Mouse (Mus musculus) left cerebral cortex, adult 18-20 months (tissue): ENCODE measurements around the gene Pom121. TPM values are rescaled to one million over a fixed set of nuclear protein-coding genes. Genes with fewer than 3 reads are reported as not detected.
"Not testable (repeated sequence)": the region's sequence is repeated elsewhere in the genome, so short reads cannot be mapped to it uniquely, and the experiment has no call there.

Experiments used
- DNase-seq, 2 experiments: peaks; one replicate each; pipeline ENCODE4 v3.0.0; 2021 to 2022; ENCODE audit warnings: low spot score in 2 of 2, mixed read lengths in 1 of 2
- total RNA-seq, 2 experiments: library from RNA; stranded (reverse); gene quantifications; 2 replicates each; pipeline ENCODE4 v1.2.3; 2021

Pom121 gene
- total RNA-seq, 2 experiments from 2014 or later = 49.2 to 51.6 TPM

DNA sequence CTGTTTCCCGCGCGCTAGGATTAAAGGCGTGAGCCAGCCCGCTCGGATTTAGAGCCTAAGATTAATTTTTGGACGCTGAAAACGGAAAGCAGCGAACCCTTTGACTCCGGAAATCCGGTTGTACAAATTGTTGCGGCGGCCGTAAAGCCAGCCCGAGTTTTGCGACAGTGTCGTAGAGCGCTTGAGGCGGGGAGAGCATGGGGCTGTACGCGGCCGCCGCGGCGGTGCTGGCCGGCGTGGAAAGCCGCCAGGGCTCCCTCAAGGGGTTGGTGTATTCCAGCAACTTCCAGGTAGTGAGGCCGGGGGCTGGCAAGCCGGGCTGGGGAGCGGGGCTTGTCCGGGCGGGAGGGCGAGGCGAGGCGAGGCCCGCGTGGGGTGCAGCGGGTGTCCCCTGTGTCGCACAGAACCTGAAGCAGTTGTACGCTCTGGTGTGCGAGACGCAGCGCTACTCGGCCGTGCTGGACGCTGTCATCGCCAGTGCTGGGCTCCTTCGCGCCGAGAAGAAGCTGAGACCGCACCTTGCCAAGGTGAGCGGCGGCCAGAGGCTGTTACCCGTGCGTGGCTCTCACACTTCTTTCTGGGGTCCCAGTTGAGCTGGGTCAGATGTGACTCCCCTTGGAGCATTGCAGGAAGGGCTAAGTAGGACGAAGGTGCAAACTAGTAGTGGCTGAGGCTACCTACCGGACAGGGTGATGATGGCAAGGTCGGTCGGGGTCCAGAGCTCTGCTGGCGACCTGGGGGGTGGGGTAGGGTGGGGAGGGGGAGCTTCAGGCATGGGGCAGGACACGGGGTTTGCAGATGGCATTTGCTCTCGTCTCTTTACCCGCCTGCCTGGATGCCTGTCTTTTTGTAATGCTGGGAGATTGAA, 24.3 kb downstream of the Pom121 start, which contains the start of gene Nsun5:
Gene Nsun5 (plus strand): TSS at position 167 of the 868 bp plus-strand sequence.
- DNase-seq = peak; percentile 93 to 96

DNA sequence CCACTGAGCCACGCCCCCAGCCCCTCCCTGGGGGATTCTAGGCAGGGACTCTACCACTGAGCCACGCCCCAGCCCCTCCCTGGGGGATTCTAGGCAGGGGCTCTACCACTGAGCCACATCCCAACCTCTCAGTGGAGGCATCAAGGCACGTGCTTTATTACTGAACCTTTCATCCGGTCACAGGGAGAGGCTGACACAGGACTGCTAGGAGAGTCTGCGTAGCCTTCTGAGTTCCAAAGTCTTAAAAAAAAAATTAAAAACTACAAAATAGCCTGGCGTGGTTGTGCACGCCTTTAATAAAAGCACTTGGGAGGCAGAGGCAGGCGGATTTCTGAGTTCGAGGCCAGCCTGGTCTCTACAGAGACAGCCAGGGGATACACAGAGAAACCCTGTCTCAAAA, 25.1 kb downstream of the Pom121 start:
- not testable (repeated sequence) for DNase-seq

DNA sequence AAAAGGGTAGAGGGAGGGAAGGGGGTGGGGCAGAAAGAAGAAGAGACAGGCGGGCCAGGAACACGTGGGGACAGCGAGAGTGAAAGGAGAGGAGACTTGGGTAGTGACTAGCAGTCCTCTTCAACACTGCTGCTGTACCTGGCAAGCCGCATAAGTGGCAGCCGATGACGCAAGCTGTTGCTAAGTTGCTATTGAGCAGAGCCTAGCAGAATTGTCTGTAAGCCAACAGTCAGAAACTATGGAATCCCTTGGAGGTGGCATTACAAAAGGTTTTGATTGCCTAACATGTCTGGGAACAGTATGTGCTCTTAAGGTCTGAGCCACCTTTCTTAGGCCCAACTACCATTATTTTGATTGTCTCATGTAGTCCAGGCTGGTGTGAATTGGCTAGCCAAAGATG, 26.0 kb downstream of the Pom121 start:
- no peak for DNase-seq

DNA sequence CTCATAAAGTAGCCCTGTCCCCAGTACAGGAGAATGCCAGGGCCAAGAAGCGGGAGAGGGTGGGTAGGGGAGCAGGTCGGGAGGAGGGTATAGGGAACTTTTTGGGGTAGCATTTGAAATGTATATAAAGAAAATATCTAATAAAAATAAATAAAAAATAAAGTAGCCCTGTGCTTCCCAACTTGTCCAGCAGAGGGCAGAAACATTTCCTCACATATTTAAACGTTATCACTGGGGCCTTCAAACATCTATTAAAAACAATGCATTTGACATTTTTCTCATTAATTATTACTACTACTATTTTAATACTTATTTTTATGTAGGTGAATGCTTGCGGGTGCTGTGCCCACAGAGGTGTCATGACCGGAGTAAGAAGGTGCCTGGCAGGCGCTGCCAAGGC, 26.5 kb downstream of the Pom121 start:
- DNase-seq = no peak

DNA sequence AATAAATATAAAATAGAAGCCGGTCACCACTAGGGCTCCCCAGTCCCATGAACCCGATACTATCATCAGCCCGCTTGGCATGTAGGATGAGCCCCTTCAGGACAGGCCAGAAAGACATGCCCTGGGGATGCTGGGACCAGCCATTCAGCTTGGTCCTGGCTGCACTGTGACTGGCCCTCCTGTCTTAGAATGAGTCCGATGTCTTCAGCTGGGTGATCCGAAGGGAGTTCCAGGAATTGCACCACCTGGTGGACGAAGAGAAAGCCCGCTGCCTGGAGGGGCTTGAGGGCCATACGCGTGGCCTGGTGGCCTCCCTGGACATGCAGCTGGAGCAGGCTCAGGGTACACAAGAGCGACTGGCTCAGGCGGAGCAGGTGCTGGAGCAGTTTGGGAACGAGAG, 30.8 kb downstream of the Pom121 start:
- DNase-seq = no peak

DNA sequence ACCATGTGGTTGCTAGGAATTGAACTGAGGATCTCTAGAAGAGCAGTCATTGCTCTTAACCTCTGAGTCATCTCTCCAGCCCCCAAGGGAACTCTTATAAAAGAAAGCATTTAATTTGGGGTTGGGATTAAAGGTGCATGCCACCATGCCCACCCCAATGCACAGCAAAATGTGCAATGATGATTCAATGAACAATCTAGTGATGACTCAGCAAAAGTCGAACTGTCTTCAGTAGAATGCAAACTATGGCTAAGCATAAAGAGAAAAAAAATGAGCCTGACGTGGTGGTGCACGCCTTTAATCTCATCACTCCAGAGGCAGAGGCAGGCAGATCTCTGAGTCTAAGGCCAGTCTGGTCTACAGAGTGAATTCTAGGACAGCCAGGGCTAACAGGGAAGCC, 31.8 kb downstream of the Pom121 start:
- DNase-seq = no peak

DNA sequence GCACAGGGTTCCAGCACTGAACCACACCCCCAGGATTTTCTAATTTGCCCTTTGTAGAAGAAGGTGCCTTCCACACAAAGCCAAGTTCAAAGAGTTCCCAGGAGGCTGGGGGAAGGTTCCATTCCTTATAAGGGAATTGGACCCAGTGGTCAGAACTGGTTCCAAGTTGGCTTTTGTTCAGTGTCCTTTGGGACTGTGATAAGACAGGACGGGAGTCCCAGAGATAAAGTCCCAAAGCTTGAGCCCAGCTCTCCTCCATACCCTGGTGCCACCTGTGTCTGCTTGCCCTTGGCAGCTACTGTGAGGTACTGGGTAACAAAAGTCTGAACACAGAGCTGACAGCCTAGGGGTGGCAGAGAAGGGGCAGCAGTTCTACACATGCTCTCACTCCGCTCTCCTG, 34.6 kb downstream of the Pom121 start:
- no peak for DNase-seq

DNA sequence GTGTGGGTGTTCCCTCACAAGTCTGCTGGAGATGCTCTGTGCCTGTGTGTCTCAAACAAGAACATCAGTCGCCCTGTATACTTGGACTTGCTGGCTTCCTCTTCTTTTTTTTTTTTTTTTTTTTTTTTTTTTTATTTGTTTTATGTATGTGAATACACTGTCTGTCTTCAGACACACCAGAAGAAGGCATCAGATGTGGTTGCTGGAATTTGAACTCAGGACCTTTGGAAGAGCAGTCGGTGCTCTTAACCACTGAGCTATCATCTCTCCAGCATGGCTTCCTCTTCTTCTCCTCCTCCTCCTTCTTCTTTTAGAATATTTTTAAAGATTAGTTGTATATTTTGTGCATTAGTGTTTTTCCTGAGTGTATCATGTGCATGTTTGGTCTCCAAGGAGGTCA, 36.8 kb downstream of the Pom121 start:
- DNase-seq = peak in 1 of 2 experiments; percentile 34

DNA sequence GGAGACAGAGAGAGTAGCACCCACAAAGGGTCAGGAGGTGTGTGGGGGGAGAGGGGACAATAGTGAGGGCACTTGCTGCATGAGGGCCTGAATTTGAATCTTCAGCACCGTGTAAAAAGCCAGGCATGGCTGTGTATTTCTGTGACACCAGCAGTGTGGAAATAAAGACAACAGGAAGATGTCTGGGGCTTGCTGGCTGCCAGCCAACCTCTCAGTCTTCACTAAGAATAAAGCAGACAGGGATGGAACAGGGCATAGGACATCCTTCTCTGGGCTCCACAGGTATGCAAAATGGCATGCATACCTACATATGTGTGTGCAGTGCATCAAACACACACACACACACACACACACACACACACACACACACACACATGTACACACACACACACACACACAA, 38.3 kb downstream of the Pom121 start:
- no peak for DNase-seq

DNA sequence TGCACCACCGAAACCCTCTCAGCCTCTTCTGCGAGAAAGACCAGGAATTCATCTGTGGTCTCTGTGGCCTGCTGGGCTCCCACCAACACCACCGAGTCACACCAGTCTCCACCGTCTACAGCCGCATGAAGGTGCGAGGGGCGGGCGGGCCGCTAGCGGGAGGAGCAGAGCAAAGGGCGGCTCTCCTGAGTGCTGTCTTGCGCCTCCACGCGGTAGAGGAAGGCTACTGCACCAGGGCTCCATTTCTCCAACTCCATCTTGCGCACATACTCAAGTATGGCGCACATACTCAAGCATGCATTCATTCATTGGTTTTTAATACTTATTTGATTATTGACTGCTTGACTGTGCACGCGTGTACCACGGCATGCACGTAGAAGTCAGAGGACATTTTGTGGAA, 40.8 kb downstream of the Pom121 start:
- no peak for DNase-seq

DNA sequence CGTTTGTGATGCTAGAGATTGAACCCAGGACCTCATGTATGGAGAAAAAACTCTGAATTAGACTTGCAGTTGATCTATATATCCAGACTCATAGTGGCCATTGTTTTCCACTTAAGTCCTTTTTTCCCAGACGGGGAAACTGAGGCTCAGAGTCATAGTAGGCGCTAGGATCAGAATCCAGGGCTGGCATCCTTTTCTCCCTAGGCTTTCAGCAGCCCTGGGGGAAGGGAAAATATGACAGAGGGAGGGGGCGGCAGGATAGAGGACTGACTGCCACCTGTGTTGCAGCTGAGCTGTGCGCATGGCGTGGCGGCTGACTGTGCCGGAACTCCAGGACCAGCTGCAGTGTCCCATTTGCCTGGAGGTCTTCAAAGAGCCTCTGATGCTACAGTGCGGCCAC, 41.4 kb downstream of the Pom121 start, which contains the start of gene Trim50:
Gene Trim50 (plus strand): TSS at position 301 of the 400 bp plus-strand sequence.
- no peak for DNase-seq

DNA sequence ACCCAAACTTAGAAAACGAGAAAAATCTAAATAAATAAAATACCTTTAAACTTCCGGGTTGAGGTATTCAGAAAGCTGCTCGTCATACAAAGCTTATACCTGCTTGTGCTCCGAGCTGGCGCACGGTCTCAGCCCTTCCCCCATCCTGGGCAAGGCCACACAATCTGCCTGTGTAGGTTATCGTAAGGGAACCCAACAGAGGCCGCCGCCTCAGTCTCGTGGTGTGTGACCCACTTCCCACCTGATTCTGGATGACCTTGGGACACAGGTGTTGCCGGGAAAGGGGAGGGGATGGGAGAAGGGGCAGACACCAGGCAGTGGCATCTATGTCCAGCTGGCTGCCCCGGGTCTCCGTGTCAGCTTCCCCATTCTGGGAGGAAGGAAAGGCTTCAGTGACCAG, 42.7 kb downstream of the Pom121 start:
- DNase-seq = no peak

DNA sequence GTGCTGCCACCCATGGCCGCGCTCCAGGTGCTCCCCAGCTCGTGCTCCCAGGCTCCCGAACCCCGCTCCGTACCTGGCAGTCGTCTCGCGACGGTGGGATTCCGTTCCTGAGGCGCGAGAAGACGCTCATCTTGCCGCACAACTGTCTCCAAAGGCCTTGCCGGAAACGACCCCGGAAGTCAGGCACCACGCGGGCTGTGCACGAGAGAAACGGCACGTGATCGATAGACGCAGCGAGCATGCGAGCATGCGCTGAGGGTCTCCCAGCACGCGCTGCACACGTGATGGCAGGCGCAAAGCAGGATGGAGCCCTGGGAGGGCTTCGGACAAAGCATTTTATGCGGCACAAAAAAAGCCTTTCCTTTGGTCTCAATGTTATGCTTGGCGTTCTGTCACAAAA, 44.5 kb downstream of the Pom121 start, which contains the start of gene Fkbp6:
Gene Fkbp6 (minus strand): TSS at position 183 of the 400 bp plus-strand sequence.
- DNase-seq = no peak

DNA sequence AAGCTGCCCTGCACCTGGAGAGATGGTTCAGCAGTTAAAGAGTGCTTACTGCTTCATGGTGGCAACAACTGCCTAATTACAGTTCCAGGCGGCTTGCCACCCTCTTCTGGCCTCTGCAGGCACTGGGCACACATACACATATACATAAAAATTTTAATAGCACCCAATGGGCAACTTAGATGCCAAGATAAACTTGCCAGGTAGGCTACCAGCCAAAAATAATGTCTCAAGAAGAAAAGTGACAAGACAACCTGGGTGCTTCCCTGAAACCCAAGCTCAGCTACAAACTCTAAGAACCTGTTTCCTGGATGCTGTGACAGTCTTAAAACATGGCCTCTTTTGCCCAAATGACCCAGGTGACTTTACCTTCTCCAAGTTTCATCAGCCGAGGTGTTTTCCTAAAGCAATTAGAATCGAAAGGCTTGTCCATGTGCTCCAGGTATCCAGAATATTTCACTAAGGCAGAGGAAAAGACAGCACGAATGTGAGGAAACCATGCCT, 46.8 kb downstream of the Pom121 start:
- no peak for DNase-seq

DNA sequence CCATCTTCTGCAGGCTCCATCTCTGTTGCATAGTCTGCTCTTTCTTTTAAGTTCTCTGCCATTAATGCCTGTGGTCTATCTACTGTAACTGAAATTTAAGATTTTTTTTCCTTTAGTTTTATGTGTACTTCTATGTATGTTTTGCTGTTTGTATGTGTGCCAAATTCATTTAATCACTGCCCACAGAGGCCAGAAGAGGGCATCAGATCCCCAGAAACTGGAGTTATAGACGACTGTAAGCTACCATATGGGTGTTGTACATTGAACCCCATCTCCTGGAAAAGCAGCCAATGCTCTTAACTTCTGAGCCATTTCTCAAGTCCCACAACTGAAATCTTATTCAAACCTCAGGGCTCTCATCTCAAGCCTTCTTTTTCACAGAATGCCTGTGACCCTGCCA, 47.9 kb downstream of the Pom121 start:
- no peak for DNase-seq

DNA sequence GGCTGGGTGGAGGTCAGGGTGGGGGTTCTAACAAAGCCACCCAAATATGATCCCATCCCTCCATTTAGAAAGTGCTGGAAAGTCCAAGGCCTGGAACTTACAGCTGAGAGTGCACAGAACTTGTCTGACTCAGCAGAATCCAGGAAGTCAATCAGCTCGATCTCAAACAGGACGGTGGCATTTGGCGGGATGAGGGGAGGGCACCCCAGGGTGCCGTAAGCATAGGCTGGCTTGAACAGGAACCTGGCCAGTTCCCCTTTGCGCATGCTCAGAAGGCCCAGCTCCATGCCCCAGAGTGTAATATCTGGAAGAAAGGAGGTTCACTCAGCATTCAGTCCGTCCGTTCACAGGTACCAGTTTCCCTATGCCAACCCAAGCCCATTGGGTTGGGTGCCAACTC, 48.4 kb downstream of the Pom121 start:
- no peak for DNase-seq

DNA sequence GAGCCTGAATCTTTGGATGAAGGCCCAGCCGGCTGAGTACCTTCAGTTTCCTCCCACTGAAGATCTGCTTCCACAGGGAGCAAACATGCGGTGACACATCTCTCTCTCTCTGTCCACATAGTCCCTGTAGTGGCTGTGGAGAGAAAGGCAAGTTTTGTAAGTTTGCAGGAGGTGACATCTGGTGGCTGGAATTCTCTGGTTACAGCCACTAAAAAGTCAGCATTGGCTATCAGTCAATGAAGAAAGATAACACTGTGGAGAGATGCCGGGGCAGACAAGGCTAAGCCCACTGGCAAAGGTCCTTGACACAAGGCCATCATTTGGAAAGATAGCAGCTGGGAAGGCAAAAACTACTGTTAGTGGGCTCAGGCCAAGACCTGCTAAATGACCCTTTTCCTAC, 56.8 kb downstream of the Pom121 start:
- DNase-seq = no peak

DNA sequence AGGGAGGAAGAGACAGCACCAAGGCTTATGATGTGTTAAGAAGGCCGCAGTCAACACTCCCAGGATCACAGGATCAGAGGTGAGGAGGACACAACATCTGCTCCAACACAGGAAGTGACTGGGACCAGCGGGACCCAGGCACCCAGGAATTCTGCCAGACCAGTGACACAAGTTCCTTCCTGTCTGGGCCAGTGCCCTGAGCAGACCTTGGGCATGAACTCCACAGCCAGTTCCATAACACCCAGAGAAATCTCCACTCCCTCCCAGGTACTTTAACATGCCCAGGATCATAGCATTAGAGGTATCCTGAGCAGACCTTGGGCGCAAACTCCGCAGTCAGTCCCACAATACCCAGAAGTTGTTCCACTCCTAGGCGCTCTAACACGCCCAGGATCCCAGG, 63.2 kb downstream of the Pom121 start:
- DNase-seq = no peak

DNA sequence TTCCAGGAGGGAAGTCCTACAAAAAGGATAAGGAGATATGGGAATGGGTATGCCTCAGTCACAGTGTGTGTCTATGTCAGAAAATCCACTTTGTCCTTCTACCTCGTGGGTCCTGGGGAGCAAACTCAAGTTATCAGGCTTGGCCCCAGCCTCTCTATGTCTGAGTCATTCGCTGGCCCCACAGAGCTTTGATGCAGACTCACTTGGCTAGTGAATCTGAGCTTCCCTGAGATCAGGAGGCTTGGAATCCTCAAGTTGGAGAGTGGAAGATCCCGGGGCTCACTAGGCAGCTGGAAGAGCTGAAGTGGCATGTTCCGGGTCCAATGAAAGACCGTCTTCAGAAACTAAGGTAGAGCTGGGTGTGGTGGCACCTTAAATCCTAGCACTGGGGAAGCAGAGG, 64.1 kb downstream of the Pom121 start:
- DNase-seq = no peak

DNA sequence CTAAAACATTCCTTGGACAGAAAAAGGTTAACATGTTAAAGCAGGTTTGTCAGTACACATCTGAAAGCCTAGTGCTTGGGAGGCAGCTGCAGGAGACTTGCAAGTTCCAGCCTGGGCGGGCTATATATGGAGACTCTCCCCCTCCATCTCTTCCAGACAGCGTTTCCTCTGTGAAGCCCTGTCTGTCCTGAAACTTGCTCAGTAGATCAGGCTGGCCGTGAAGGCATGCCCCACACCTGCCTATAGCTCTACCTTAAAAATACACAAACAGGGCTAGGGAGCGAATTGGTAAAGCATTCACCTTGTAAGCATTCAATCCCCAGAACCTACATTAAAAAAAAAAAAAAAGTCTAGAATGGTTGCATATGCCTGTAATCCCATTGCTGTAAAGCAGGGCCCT, 64.9 kb downstream of the Pom121 start:
- DNase-seq = no peak
